Mouse (Mus musculus): Measurements from ENCODE around the gene Psd. TPM values are rescaled to one million over a fixed set of nuclear protein-coding genes. Genes with fewer than 3 reads are reported as not detected.
A peak's percentile ranks its signal among the peaks of the same experiment; 100 is the strongest.

The Psd gene
- 2.2 and 2.8 TPM in 2 replicates for total RNA-seq (2017)

- ATAC-seq (ENCODE audit: extremely low read depth, insufficient number of reproducible peaks, low FRiP score, poor library complexity, severe bottlenecking) = no peak
Measured at GRCm38 (mm10) chr19:46326756-46327305, at the start of gene Psd. Gene Psd, minus strand, starts transcription at chr19:46327156.

- ATAC-seq (ENCODE audit: extremely low read depth, insufficient number of reproducible peaks, low FRiP score, poor library complexity, severe bottlenecking) = no peak
Measured at GRCm38 (mm10) chr19:46375891-46376290, 48.9 kb upstream of the Psd start.

GRCm38 (mm10) chr19:46375489-46375888 lies 48.5 kb upstream of the Psd start:
- ATAC-seq (ENCODE audit: extremely low read depth, insufficient number of reproducible peaks, low FRiP score, poor library complexity, severe bottlenecking) = no peak

- peak; percentile 30; the same call in 1 of the 2 replicates for ATAC-seq (ENCODE audit: extremely low read depth, insufficient number of reproducible peaks, low FRiP score, poor library complexity, severe bottlenecking)
Measured at GRCm38 (mm10) chr19:46374477-46375088, 47.6 kb upstream of the Psd start.

GRCm38 (mm10) chr19:46369204-46369603 lies 42.2 kb upstream of the Psd start:
- peak; percentile 80; the same call in 1 of the 2 replicates for ATAC-seq (ENCODE audit: extremely low read depth, insufficient number of reproducible peaks, low FRiP score, poor library complexity, severe bottlenecking)

GRCm38 (mm10) chr19:46367798-46368590 lies 41.0 kb upstream of the Psd start:
- ATAC-seq (ENCODE audit: extremely low read depth, insufficient number of reproducible peaks, low FRiP score, poor library complexity, severe bottlenecking) = no peak

- no peak for ATAC-seq (ENCODE audit: extremely low read depth, insufficient number of reproducible peaks, low FRiP score, poor library complexity, severe bottlenecking)
Measured at GRCm38 (mm10) chr19:46363294-46364009, 36.5 kb upstream of the Psd start.

GRCm38 (mm10) chr19:46362104-46362503 lies 35.1 kb upstream of the Psd start:
- ATAC-seq (ENCODE audit: extremely low read depth, insufficient number of reproducible peaks, low FRiP score, poor library complexity, severe bottlenecking) = no peak

- no peak for ATAC-seq (ENCODE audit: extremely low read depth, insufficient number of reproducible peaks, low FRiP score, poor library complexity, severe bottlenecking)
Measured at GRCm38 (mm10) chr19:46358381-46358780, 31.4 kb upstream of the Psd start.

GRCm38 (mm10) chr19:46357344-46358280 lies 30.7 kb upstream of the Psd start:
- no peak for ATAC-seq (ENCODE audit: extremely low read depth, insufficient number of reproducible peaks, low FRiP score, poor library complexity, severe bottlenecking)

- ATAC-seq (ENCODE audit: extremely low read depth, insufficient number of reproducible peaks, low FRiP score, poor library complexity, severe bottlenecking) = peak; percentile 74
Measured at GRCm38 (mm10) chr19:46356701-46357138, 29.8 kb upstream of the Psd start.

GRCm38 (mm10) chr19:46350168-46350932 lies 23.4 kb upstream of the Psd start, which contains the start of gene 2310034G01Rik:
Gene 2310034G01Rik, minus strand, starts transcription at chr19:46350302.
- ATAC-seq (ENCODE audit: extremely low read depth, insufficient number of reproducible peaks, low FRiP score, poor library complexity, severe bottlenecking) = no peak

- no peak for ATAC-seq (ENCODE audit: extremely low read depth, insufficient number of reproducible peaks, low FRiP score, poor library complexity, severe bottlenecking)
Measured at GRCm38 (mm10) chr19:46349550-46349949, 22.6 kb upstream of the Psd start.

GRCm38 (mm10) chr19:46348761-46349458 lies 22.0 kb upstream of the Psd start:
- ATAC-seq (ENCODE audit: extremely low read depth, insufficient number of reproducible peaks, low FRiP score, poor library complexity, severe bottlenecking) = peak; percentile 62

- no peak for ATAC-seq (ENCODE audit: extremely low read depth, insufficient number of reproducible peaks, low FRiP score, poor library complexity, severe bottlenecking)
Measured at GRCm38 (mm10) chr19:46347936-46348668, 21.1 kb upstream of the Psd start.

GRCm38 (mm10) chr19:46347146-46347545 lies 20.2 kb upstream of the Psd start:
- no peak for ATAC-seq (ENCODE audit: extremely low read depth, insufficient number of reproducible peaks, low FRiP score, poor library complexity, severe bottlenecking)

Data from neutrophil, adult 5-6 weeks (primary cell).